Mouse (Mus musculus) mouse trophoblast stem cell (cell line): Measurements from ENCODE around the gene Card10.

ENCODE experiments used
- in situ Hi-C, 2 experiments: fragments of 300-500 bp; cut with MseI, MboI; formaldehyde crosslinking; loops; 2 replicates in 1 of 2; 3 replicates in 1 of 2; pipeline ENCODE4 v1.15.1; 2025

Gene Card10

DNA sequence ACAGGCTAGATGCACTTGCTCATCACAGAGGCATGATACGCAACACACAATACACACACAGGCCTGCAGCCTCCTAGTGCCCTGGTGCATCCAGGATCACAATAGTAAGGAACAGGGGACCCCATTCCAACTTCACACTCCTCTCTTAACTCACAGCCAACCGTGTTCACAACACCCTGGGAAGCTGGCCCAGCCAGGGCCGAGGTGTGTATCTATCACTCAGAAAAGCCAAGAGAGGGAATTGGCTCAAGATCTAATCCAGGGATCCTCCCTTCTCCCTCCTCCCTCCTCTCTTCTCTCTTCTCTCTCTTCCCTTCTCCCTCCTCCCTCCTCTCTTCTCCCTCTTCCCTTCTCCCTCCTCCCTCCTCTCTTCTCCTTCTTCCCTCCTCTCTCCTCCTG is 66.7 kb downstream of the Card10 start:
- in situ Hi-C loops, result no loop called here

DNA sequence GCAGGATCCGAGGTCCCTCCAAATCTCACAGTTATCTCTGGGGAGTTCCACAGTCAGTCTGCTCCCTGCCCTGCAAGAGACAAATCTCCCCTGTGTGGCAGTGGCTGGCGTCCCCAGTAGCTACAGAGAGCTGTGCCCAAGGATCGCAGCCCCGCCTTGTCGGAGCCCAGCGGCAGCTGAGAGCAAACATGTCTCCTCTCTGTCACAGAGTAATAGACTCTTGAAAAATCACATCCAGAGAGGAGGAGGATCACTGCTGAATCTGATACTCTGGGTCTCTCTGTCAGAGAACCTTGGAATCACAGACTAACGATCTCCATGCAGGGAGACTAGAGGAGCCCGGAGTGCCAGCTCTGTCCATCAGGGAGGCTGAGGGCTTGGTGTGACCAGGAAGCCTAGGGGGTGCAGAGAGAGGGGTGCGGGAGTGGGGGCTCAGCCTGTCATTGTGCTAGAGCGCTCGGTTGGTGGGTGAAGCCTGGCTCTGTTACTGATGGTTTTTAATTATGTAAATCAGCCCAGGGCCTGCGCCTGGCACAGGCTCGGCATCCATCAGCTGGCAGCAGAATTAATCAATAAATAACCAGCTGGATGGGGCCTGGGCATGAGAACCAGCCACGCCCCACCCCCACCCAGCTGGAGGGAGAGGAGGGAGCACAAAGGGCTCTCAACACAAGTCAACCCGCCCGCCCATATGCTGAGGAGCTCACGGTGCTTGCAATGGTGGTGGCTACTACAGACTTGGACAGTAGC is 67.2 kb downstream of the Card10 start:
- in situ Hi-C loops, result no loop called here

DNA sequence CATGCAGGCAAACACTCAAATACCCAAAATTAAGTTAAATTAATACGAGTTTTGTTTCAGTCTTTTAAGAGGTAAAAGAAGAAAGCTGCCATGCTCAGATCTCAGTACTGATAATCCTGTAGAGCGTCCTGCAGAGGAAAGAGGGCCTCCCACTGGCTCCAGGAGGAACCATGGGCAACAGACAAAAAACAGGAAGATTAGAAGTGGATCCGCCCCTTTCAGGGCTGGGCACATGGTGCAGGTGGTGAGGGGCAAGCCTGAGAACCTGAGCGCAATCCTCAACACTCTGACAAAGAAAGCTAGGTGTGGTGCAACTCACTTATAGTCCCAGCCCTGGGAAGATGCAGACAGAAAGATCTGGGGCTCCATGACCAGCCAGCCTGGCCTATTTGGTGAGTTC is 71.0 kb downstream of the Card10 start:
- in situ Hi-C loops, result no loop called here

DNA sequence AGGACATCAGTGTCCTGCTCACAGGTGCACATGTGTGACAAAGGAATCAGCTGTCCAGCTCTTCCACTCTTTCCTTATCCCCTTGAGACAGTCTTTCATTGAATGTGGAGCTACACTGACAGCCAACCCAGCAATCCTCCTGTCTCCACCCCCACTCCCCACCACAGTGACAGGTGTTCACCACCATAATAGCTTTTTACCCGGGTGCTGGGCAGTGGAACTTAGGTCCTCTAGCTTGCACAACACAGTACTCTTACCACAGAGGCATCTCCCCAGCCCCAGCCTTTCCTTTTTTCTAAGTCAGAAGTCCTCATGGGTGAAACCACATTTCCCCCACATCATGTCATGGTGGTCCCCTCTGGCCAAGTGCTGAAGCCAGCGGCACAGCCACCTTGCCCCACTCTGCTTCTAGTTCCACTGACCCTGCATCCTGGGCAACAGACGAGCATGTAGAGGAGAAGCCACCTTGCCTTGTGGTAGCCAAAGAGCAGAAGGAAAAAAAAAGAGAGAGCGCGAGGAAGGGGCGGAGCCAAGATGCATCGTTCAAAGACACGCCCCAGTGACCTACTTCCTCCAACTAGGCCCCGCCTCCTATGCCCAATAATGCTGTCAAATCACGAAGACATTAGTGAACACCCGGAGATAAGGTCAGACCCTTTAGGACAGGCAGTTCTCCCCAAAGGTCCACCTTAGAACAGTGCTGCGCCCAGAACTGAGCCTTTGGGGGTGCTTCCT is 72.4 kb downstream of the Card10 start:
- in situ Hi-C loops, result no loop called here

DNA sequence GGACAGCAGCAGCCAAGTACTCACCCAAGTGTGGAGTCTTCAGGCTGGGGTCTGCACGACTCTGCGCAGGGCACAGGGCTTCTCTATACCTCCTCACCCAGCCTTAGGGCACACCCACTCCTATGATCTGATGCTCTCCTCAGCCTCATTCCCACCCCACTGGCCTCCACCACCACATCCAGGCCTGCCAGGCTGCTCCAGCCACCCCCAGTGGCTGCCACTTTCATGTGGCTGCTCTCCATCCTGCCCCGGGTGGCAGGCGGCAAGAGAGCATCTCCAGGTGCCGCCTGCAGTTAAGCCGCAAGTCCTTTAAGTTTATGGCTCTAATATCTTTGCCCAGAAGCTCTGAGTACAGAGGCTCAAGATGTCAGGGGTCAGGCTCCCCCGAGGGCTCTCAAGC is 76.1 kb downstream of the Card10 start:
- in situ Hi-C loops, result no loop called here
